Mouse (Mus musculus) left cerebral cortex, postnatal 10 days (tissue): ENCODE data around the gene Pip4p1. TPM values are rescaled to one million over a fixed set of nuclear protein-coding genes. Genes with fewer than 3 reads are reported as not detected.
A peak's percentile ranks its signal among the peaks of the same experiment; 100 is the strongest.
"Not testable (repeated sequence)": the region's sequence is repeated elsewhere in the genome, so short reads cannot be mapped to it uniquely, and the experiment has no call there.

Experiments
- DNase-seq, 2 experiments: peaks; one replicate each; pipeline ENCODE4 v3.0.0; 2021 to 2022; ENCODE audit warnings: low spot score in 2 of 2, mixed read lengths in 1 of 2; ENCODE audit errors: extremely low spot score in 1 of 2
- intact Hi-C: fragments of 180-260 bp; cut with DNase I; formaldehyde crosslinking; loops from one replicate; pipeline ENCODE4 v1.15.1; 2025
- total RNA-seq, 2 experiments: library from RNA; stranded (reverse); gene quantifications; 2 replicates each; pipeline ENCODE4 v1.2.3; 2021

The Pip4p1 gene
- total RNA-seq = 10 to 100 TPM; 79.6 to 89.0 TPM

DNA sequence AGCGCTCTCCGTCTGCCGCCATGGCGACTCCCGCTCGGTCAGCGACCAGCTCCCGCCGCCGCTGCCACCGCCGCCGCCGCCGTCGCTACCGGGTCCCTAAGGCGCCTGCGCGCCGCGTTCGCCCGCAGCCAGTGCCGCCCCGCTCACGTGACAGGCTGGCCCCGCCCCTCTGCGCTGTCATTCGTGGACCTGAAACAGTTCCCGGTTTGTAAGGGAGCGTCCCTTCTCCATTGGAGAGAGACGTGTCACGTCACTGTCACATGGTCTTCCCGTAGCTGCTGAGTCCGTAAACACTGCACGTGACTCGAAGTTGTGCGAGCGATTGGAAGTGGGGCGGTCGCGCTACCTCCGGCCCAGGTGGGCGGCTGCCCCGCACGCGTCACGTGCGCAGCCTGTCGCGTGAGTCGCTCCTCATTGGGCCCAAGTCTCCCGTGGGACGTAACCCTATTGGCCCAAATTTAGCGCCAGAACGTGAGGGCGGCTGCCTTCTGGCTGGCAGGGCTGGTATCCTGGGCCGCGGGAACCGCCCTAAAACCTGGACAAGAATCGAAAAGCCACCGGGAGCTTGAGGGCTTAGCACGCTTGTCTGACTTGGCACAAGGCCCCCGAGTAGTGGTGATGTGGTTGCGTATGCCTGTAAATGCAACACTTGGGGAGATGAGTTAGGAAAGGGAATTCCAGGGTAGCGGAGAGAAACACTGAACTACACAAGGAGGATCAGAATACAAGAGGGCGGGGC lies at the start of gene Pip4p1, which contains the start of gene Pnp:
TSS of gene Pip4p1 (minus strand) at position 103 of the 739 bp plus-strand sequence.
TSS of gene Pnp (plus strand) at position 329 of the 739 bp plus-strand sequence.
- peak; percentile 99 to 100 for DNase-seq
- intact Hi-C loops = loop anchor here (5.0 kb wide), 1 partner anchor 136 kb away; no protein-coding TSS in a partner anchor

DNA sequence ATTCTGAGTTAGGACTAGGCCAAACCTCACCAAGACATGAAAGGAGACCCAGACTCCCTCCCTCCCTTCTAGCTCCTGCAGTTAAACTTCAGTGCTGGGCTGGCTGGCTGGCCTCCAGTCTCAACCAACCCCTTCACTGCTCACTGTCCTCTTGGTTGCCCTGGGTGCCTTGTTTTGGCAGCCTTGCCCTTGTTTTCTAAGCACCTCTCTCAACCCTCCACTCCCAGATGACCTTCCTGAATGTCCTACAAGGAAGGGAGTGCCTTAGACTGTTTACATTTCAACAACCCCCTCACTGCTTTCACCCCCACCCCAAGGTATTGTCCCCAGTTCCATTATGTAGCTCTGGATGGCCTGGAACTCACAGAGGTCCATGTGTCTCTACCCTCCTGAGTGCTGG lies 49.0 kb upstream of the Pip4p1 start:
- intact Hi-C loops = loop anchor here (10.0 kb wide), 1 partner anchor 85 kb away; no protein-coding TSS in a partner anchor
- DNase-seq = no peak

DNA sequence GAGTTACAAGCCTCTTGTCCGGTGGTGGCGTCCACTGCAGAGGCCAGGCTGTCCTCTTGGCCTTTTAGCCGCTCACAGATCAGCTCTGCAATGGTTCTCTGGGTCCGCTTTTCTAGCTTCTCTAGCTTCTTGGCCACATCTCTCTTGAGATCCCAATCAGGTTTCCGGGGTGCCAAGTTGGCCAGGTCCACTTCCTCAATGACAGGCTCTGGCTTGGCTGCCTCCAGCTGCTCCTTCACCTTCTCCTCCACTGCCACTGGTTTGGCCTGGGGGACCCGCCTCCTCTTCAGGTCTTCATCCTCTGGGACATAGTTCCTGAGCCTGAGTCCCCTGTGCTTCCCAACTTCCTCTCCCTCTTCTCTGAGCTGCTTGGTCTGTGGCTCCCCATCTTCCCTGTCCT lies 47.8 kb upstream of the Pip4p1 start:
- intact Hi-C loops = loop anchor here (10.0 kb wide), 1 partner anchor 86 kb away; no protein-coding TSS in a partner anchor
- not testable (repeated sequence) for DNase-seq

DNA sequence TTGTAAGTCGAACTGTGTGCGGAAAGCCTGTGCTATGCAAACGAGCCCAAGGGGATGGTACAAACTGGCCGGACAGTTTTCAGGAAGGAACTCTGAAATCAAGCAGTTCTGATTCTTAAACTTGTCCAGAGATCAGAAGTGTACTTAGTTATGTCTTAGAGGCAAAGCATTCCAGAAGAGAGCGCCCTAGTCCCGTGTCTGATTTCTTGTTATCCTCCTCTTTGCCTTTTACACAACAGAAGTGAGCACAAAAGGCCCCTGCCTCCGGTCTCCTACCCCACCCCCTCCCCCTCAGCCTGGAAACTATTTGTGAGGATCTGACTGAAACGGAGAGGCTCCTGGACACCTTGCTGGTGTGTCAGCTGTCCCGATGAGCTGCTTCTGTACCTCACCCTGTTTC lies 46.0 kb upstream of the Pip4p1 start:
- no peak for DNase-seq
- intact Hi-C loops = loop anchor here (2.0 to 10.0 kb wide), 2 partner anchors 32 to 88 kb away; no protein-coding TSS in a partner anchor

DNA sequence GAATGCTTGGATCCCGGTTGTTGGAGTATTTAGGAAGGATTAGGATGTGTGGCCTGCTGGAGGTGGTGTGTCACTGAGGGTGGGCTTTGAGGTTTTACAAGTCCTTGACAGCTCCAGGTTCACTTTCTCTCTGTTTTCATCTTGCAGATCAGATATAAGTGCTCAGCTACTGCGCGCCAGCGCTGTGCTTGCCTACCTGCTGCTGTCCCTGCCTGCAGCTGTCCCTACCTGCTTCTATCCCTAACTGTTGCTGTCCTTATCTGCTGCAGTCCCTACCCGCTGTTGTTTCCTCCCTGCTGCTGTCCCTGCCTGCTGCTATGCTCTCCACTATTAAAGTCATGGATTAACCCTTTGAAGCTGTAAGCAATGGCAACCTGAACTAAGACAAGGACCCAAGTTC lies 44.3 kb upstream of the Pip4p1 start:
- no peak for DNase-seq
- intact Hi-C loops = loop anchor here (10.0 kb wide), 1 partner anchor 90 kb away; no protein-coding TSS in a partner anchor

DNA sequence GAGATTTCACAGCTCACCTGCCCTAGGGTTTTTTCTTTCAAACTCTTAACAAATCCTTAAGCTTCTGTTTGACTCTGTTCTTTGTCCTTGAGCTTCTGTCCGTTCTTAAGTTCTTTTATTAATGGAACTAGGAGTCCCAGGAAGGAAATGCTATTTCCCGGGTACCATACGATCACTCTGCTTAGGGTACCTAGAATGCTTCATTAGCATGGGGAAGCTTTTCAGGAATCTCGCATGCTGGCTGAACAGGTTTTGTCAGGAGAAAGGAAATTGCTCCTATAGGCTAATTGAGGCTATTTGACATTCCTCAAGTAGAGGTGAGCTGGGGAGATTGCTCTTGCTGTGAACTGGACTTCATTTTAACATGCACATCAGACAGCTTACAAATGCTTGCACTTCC lies 43.0 kb upstream of the Pip4p1 start:
- no peak for DNase-seq
- intact Hi-C loops = loop anchor here (10.0 kb wide), 1 partner anchor 91 kb away; no protein-coding TSS in a partner anchor

DNA sequence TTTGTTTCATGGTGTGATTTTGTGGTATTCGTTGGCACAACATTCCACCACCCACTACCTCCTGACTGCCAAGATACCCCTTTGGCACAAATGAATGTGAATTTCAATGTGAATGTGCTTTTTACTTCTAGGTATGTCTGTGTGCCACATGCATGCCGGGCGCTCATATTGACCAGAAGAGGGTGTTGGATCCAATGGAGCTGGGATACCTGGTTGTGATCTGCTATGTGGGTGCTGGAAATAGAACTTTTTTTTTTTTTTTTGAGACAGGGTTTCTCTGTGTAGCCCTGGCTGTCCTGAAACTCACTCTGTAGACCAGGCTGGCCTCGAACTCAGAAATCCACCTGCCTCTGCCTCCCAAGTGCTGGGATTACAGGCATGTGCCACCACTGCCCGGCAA lies 42.4 kb upstream of the Pip4p1 start:
- DNase-seq = not testable (repeated sequence)
- intact Hi-C loops = loop anchor here (10.0 kb wide), 1 partner anchor 92 kb away; no protein-coding TSS in a partner anchor

DNA sequence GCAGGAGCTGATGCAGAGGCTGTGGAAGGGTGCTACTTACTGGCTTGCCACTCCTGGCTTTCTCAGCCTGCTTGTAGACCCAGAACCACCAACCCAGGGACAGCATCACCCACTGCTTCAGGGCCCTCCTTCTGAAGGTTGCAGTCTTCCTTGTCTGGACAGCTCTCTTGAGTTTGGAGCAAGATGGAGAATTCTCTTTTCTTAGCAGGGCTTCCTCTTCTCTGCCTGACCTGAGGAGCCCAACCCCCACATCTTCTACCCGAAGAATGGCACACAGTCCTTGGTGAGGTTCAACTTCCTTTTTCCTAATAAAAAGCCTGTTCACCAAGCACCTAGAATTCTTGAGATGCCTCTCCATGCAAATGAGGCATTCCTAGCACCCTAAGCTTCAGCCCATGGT lies 40.2 kb upstream of the Pip4p1 start:
- DNase-seq = no peak
- intact Hi-C loops = loop anchor here (10.0 kb wide), 1 partner anchor 94 kb away; no protein-coding TSS in a partner anchor

DNA sequence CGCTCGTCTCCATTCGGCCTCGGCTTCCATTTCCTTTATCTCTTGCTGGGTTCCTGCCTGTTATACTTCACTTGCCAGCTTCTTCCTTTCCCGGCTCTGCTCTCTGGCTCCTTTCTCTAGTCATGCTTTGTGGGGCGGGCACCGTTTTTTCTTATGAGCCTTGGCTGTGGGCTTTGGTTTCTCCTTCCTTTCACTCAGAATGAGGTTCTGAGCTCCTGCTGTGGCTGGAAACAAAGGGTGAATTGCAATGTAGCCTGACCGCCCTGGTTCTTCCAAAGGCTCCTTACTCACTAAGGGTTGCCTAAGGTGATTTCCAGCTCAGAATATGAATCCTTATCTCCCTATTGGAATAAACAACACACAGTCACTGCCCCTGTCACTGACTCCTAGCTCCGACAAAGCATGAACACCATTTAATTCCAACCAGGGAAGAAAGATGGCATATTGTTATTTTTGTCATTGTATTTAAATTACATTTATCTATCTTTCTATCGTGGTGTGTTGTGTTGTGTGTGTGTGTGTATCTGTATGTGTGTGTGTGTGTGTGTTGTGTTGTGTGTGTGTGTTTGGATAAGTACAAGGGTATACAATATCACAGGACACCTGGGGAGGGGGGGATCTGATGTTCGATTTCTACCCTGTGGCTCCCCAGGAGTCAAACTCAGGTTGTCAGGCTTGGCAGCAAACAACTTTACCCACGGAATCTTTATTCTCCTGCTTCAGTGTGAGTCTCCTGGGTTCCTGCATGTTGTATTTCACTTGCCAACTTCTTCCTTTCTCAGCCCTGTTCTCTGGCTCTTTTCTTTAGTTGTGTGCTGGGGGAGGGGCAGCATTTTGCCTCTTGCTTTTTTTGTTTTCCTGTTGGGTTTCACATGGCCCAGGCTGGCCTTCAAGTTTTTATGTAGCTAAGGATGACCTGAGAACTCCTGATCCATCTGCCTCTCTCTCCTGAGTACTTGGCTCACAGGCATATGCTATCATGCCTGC lies 39.2 kb upstream of the Pip4p1 start:
- peak; percentile 50 to 69 for DNase-seq
- intact Hi-C loops = loop anchor here (10.0 kb wide), 1 partner anchor 95 kb away; no protein-coding TSS in a partner anchor

DNA sequence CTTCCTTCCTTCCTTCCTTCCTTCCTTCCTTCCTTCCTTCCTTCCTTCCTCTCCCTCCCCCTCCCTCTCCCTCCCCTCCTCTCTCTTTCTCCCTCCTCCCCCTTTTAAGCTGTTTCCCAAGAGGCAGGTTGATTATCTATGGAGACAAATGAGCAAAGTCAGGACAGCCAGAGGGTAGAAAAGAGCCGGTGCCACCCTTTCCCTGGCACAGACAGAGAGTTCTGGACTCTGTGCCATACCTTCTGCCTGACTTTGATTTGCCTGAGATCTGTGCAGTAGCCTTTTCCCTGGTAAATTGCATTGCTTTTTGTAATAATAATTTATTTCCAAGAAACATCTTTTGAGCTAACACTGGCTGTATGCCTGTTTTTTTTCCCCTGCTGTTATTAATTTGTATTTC lies 38.4 kb upstream of the Pip4p1 start:
- DNase-seq = no peak
- intact Hi-C loops = no loop called here

DNA sequence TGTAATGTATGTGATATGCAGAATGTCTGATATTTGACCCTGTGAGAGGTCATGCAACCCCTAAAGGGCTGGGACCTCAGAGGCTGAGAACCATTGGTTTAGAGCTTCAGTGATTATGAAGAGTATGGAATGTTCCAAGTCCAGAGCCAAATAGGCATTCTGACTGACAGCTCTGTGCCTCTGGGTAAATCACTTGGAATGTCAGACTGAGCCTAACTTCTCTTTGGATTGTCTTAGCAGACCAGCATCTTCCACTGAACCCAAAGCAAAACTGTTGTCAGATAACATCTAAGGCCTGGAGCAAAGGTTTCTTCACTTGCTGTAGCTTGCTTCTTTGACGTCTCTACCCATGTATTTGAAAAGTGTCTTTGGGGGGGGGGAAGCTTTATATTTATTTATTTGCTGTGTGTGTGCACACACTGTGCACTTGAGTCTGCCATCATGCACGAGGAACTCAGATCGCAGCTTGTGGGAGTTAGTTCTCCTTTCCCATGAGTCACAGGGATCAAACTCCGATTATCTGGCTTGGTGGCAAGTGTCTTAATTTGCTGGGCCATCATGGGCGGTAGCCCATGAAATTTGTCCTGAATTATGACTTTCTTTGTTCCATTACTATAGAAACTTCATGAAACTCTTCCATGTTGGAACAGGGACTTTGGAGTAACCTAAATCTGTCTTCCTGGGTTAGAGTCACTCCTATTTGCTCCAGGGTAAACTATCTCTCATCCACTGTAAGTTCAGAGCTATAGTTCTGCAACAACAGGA lies 37.7 kb upstream of the Pip4p1 start:
- intact Hi-C loops = no loop called here

DNA sequence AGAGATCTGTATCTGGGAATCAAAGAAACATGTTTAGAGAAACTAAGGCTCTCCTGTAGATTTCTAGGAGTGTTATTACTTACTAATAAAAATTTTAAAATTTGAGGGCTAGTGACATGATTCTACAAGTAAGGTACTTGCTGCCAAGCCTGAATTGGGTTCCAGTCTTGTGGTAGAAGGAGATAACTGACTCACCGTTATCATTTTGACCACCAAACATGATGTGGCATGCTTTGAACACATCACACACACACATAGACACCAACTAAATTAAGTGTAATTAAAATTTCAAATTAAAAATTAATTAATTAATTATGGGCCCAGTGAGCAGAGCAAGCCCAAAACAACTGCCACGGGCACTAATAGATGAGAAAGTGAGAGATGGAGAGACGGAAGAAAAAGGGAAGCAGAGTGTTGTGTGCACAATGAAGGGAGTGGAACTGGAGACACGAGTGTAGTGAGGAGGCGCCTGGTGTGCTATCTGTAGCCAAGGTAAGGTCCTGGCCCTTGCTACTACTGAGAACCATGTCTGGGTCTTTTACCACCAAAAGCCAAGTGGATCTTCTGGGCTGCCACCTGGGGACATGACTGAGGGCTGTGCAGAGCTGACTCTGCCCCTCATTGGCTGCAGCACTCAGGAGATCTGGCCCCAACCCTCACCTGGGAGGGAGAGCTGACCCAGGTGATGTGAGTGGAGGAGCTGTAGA lies 27.8 kb upstream of the Pip4p1 start:
- DNase-seq, intact Hi-C loops: not testable (repeated sequence)

More for the DNA sequence above, 37.7 kb upstream of the Pip4p1 start:
- no peak for DNase-seq

DNA sequence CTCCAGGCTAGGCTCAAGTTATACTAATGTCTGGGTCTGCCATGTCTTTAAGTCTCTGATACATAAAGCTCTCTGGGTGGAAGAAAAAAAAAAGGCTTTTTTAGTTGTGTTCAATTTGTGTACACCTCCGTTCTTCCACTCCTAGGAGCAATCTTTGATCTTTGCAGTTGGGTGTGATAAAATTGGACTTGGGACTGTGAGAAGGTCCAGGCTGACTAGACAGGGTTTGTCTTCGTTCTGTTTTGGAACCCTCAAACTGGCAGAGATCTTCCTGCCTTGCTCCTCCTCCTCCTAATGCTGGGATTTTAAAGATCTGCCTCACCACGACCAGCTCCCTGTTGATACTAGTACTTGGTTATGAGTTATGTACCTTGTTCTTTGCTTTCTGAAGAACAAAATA lies 26.5 kb upstream of the Pip4p1 start:
- intact Hi-C loops, DNase-seq: not testable (repeated sequence)

DNA sequence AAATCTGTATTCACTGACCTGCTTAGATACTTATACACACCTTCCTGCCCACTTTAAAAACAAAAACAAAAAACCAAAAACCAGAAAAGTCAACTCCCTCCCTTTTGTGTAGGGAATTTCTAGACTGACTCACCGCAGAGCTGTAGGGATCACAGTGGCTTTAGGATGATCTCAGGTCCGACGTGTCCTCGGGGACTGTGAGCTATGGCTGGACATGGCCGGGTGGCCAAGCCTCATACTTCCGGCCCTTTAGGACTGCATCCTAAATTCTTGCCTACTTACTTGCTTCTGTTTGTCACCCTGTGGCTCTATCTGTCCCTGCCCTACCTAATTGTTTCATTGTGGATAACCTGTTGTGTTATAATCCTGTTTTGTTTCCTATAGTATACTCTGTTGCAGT lies 26.1 kb upstream of the Pip4p1 start:
- DNase-seq, intact Hi-C loops: not testable (repeated sequence)

DNA sequence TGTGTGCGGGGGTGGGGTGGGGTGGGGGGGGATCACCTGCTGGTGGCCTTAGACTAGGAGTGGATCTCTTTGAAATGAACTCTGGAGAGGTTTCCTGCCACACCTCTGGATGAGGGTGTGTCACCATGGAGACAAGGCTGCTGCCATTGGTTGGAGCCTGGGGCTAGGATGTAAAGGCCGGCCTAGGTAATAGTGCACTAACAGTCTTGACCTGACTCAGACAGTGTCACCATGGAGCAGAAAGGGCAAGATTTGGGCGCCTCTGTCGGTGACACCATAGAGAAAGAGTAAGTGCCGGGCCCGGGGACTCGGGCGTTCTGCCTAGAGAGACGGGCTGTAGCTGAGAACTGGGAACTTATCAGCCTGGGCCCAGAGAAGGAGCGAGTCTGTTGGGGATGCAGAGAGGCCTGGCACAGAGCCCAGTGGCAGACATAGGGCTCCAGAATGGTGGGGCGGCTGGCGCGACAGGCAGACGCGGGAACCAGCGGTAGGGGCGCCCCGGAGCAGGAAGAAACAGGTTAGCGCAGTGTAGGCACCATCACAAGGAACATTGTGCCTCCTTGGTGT lies 25.4 kb upstream of the Pip4p1 start, which contains the start of gene Pnp2:
TSS of gene Pnp2 (plus strand) at position 51 of the 567 bp plus-strand sequence.
- peak; percentile 51 to 72 for DNase-seq
- intact Hi-C loops = not testable (repeated sequence)

DNA sequence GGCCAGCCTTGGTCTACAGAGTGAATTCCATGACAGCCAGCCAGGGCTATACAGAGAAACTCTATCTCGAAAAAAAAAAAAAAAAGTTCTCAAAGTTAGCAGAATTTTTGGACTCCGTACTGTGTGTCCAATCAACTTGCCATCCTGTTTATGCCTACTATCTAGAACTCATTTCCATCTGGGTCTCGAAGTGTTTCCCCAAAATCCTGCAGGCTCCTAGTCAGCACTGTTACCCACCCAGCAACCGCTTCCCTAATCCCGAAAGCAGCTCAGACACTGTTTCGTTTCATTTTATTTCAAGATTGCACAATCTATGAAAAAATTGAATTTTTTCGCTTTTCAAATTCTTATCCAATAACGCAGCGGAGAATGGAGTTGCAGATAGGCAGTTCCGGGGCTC lies 24.8 kb upstream of the Pip4p1 start:
- DNase-seq = no peak
- intact Hi-C loops = no loop called here

DNA sequence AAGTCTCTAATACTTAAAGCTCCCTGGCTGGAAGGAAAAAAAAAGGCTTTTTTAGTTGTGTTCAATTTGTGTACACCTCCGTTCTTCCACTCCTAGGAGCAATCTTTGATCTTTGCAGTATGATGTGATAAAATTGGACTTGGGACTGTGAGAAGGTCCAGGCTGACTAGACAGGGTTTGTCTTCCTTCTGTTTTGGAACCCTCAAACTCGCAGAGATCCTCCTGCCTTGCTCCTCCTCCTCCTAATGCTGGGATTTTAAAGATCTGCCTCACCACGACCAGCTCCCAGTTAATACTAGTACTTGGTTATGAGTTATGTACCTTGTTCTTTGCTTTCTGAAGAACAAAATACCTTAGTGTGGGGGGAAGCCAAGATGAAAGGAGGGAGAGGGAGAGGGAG lies 14.9 kb upstream of the Pip4p1 start:
- intact Hi-C loops, DNase-seq: not testable (repeated sequence)
